Mouse (Mus musculus) G1E (cell line): Measurements from ENCODE around the gene Gprc5b. TPM values are rescaled to one million over a fixed set of nuclear protein-coding genes. Genes with fewer than 3 reads are reported as not detected.

Source experiments
- ATAC-seq: 2 replicates; pipeline ENCODE4 v1.8.0; 2016; ENCODE audit warnings: mild to moderate bottlenecking; ENCODE audit not compliant: insufficient number of reproducible peaks, poor library complexity, low FRiP score, severe bottlenecking; ENCODE audit errors: extremely low read depth
- DNase-seq: peaks from one replicate; pipeline ENCODE4 v3.0.0; 2012; ENCODE audit warnings: low spot score
- H3K27me3 ChIP-seq: 2 replicates; pipeline ENCODE4 v1.6.1; 2012; ENCODE audit warnings: mild to moderate bottlenecking, low read length, inconsistent platforms; ENCODE audit not compliant: insufficient read depth
- H3K36me3 ChIP-seq: replicated peaks from 2 replicates; pipeline ENCODE3; 2012; ENCODE audit warnings: mild to moderate bottlenecking, inconsistent platforms
- H3K4me1 ChIP-seq: 2 replicates; pipeline ENCODE4 v1.6.1; 2012; ENCODE audit warnings: low read depth, low read length, inconsistent platforms, mixed read lengths; ENCODE audit not compliant: insufficient read depth
- H3K4me3 ChIP-seq: 2 replicates; pipeline ENCODE4 v1.5.1; 2012; ENCODE audit warnings: low read depth, mild to moderate bottlenecking, inconsistent platforms, low read length, moderate library complexity, mixed read lengths
- H3K9me3 ChIP-seq: replicated peaks from 2 replicates; pipeline ENCODE4 v1.6.1; 2012; ENCODE audit warnings: inconsistent platforms
- CTCF ChIP-seq: IDR thresholded peaks from 2 replicates; pipeline ENCODE4 v1.5.1; 2012; ENCODE audit warnings: low read depth, low read length, inconsistent platforms, mixed read lengths
- GATA1 ChIP-seq: IDR thresholded peaks from 2 replicates; pipeline ENCODE4 v1.6.1; 2012; ENCODE audit warnings: borderline replicate concordance, low read length, inconsistent platforms, mixed read lengths
- GATA2 ChIP-seq: IDR thresholded peaks from 2 replicates; pipeline ENCODE4 v1.6.1; 2012; ENCODE audit warnings: low read depth, low read length, inconsistent platforms, borderline replicate concordance
- POLR2AphosphoS5 ChIP-seq: IDR thresholded peaks from 2 replicates; pipeline ENCODE4 v1.6.1; 2012; ENCODE audit warnings: low read depth, low read length, inconsistent platforms; ENCODE audit not compliant: insufficient replicate concordance
- TAL1 ChIP-seq: conservative IDR thresholded peaks from 2 replicates; pipeline ENCODE4 v1.6.1; 2012; ENCODE audit warnings: low read depth, low read length, inconsistent platforms, mixed read lengths
- polyA plus RNA-seq: library from polyadenylated mRNA; stranded (reverse); fragments of >175 nt; gene quantifications from 2 replicates; pipeline ENCODE4 v1.2.3, GENCODE M21; 2012
- total RNA-seq, 2 experiments: library from RNA; stranded (forward) in 1 of 2; stranded (reverse) in 1 of 2; fragments of 200-1000 nt in 1 of 2; fragments of >200 nt in 1 of 2; fragmentation: Nextera tagmentation in 1 of 2; gene quantifications; 2 replicates each; pipeline ENCODE4 v1.2.3; 2014 to 2017

Gene Gprc5b
- total RNA-seq (2014; fragmentation: Nextera tagmentation) (not detected in 2 replicates), total RNA-seq (2017) (0.16 TPM in 1 of 2 replicates, not detected in the other), polyA plus RNA-seq (not detected in 2 replicates)

DNA sequence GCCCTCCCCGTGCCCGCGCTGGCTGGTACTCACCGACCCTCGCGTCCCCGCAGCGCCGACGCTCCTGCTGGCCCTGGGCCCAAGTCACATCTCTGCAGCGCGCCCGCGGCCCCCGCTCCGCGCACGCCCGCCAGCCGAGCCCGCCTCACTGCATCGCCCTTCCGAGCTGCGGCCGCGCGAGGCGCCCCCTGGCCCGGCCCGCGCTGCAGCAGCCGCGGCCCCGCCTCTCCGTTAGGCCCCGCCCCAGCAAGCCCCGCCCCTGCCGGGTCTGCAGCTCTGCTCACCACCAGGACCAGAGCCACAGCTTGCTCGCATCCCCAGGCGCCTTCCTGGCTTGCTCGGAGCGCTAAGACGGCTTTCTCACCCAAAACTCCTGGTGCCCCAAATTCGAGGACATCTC is at the start of gene Gprc5b:
Gene Gprc5b (minus strand): TSS at position 205 of the 400 bp plus-strand sequence.
- Histone ChIP-seq H3K9me3 (peaks cover 5% of the 10 kb centered on the region; the same call in 1 of the 2 replicates), H3K27me3 (peaks cover 11% of the 10 kb centered on the region; the same call in 1 of the 2 replicates), H3K4me1 (no peaks in the 10 kb centered on the region), H3K36me3 (no peaks in the 10 kb centered on the region), H3K4me3 (no peak within 1 kb of the TSS; the same call in 1 of the 2 replicates)
- DNase-seq (no peak), ATAC-seq (no peak)
- TF ChIP-seq GATA1 = no peak
- TF ChIP-seq POLR2AphosphoS5 = no peak
- TF ChIP-seq CTCF = no peak
- TF ChIP-seq TAL1 = no peak
- no peak for TF ChIP-seq GATA2

GRCm38 (mm10) chr7:119041502-119041901 is 46.5 kb upstream of the Gprc5b start:
- no peak for ATAC-seq
- Histone ChIP-seq H3K36me3 (no peaks in the 10 kb centered on the region), H3K27me3 (no peaks in the 10 kb centered on the region), H3K4me1 (no peaks in the 10 kb centered on the region), H3K4me3 (no peak overlapping the region), H3K9me3 (peaks cover 11% of the 10 kb centered on the region; the same call in 1 of the 2 replicates)
- TF ChIP-seq GATA1 (no peak), TAL1 (no peak), GATA2 (no peak), CTCF (no peak)
- no peak for DNase-seq

DNA sequence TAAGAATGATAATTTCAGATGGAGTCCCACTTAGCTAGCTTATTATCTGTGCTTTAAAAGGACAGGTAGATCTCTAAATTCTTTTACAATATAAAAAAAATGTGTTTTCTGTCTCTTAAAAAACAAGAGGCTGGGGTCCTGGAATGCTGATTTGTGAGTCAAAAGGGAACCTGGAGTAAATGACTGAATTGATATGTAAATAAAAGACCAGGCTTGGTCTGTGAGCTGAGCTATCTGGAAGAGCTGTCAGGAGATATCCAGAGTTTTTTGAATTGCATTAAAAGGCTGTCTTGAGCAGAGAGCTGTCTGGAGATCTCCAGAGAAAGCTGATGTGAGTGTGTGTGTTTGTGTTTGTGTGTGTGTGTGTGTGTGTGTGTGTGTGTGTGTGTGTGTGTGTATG is 42.6 kb upstream of the Gprc5b start:
- ATAC-seq (no peak), DNase-seq (no peak)
- Histone ChIP-seq H3K36me3 (no peaks in the 10 kb centered on the region), H3K9me3 (peaks cover 11% of the 10 kb centered on the region), H3K4me1 (no peaks in the 10 kb centered on the region), H3K4me3 (no peak overlapping the region), H3K27me3 (no peaks in the 10 kb centered on the region)
- TF ChIP-seq GATA2 (no peak), GATA1 (no peak), POLR2AphosphoS5 (no peak), CTCF (no peak), TAL1 (no peak)

- H3K9me3 ChIP-seq = peaks cover 15% of the 10 kb centered on the region
- H3K4me1 ChIP-seq = no peaks in the 10 kb centered on the region
- no peaks in the 10 kb centered on the region for H3K36me3 ChIP-seq
- ATAC-seq = no peak
- TF ChIP-seq CTCF (no peak), GATA1 (no peak), TAL1 (no peak), POLR2AphosphoS5 (no peak), GATA2 (no peak)
- no peaks in the 10 kb centered on the region for H3K27me3 ChIP-seq
- H3K4me3 ChIP-seq = no peak overlapping the region
- DNase-seq = no peak
These were observed 39.4 kb upstream of the Gprc5b start for GRCm38 (mm10) chr7:119034243-119034961.

- ATAC-seq = no peak
These were observed 28.4 kb upstream of the Gprc5b start for GRCm38 (mm10) chr7:119023394-119023921.

DNA sequence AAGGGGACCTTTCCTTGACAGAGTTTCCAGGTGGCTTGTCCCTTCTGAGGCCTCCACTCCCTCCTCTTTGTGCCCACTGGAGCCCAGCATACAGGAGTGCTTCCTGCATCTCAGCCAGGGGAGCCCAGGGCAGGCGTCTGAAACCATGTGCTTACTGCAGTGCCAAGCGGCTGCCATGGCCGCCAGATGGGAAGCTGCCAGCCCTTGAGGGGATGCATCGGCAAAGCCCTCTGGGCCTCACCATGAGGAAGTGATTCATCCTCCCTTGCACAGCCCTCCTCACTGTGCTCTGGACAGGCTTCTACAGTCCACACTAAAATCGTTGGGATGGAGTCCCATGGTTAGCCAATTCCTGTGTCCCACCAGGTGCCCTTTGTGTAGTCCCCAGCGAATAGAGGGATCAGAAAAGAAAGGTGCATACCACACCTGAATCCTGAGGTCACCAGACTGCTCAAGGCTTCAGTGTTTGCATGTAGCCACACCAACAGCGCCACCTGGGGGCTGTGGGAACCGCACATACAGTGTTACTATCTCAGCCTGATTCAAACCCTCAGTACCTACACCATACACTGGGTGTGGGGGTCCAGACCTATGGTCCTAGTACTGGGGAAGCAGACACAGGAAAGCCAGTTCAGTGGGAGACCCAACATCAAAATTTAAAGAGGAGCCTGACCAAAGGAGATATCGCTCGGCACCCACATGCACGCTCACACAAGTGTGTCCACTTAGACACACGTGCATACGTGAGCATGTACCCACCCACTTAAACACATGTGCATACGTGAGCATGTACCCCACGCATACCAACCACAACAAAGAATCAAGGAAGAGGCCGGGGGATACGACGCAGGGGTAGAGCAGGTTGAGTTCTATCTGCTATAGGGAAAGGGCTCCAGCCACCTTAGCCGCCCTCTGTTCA is 27.5 kb upstream of the Gprc5b start:
- Histone ChIP-seq H3K4me3 (no peak overlapping the region), H3K27me3 (no peaks in the 10 kb centered on the region), H3K36me3 (no peaks in the 10 kb centered on the region), H3K9me3 (peaks cover 39% of the 10 kb centered on the region), H3K4me1 (no peaks in the 10 kb centered on the region)
- TF ChIP-seq CTCF = no peak
- TF ChIP-seq GATA1 = no peak
- no peak for ATAC-seq
- DNase-seq = no peak

More at GRCm38 (mm10) chr7:119023394-119023921, 28.4 kb upstream of the Gprc5b start:
- Histone ChIP-seq H3K36me3 (no peaks in the 10 kb centered on the region), H3K27me3 (no peaks in the 10 kb centered on the region), H3K4me1 (no peaks in the 10 kb centered on the region), H3K9me3 (peaks cover 47% of the 10 kb centered on the region), H3K4me3 (no peak overlapping the region)
- no peak for DNase-seq
- TF ChIP-seq GATA1 (no peak), POLR2AphosphoS5 (no peak), CTCF (no peak), TAL1 (no peak)
